Mouse (Mus musculus): ENCODE results near the gene Slk.

DNA sequence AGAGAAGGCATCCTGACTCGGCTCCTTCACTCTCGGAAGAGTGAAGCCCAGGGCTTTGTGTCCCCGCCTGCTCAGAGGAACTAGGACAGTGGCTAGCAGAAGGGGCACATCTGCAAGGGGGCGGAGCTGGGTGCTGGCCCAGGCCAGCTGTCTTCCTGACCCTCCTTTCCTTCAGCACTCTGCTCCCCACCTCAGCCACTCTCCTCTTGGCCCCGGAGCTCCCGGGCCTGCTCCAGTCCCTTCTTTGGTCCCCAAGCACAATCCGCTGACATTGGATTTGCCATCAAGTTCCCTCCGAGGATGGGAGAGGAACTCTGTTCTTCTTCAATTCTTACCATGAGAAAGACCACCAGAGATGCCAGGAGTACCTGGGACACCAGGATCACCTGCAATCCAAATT is 72.8 kb downstream of the Slk start:
- TF ChIP-seq POLR2A (IDR thresholded peaks at IDR 0.05; ENCODE audit: low read depth, low read length): no peak
- no peak for TF ChIP-seq CTCF (IDR thresholded peaks at IDR 0.05; ENCODE audit: extremely low read depth, insufficient read depth, insufficient read length, insufficient replicate concordance)
